Mouse (Mus musculus) lung, adult 18-20 months (tissue): Measurements from ENCODE around the gene Atad5.
A peak's percentile ranks its signal among the peaks of the same experiment; 100 is the strongest.
"Not testable (repeated sequence)": the region's sequence is repeated elsewhere in the genome, so short reads cannot be mapped to it uniquely, and the experiment has no call there.

Experiments used
- DNase-seq, 2 experiments: peaks; one replicate each; pipeline ENCODE4 v3.0.0; 2022; ENCODE audit warnings: mixed read lengths in 2 of 2

Atad5 gene

DNA sequence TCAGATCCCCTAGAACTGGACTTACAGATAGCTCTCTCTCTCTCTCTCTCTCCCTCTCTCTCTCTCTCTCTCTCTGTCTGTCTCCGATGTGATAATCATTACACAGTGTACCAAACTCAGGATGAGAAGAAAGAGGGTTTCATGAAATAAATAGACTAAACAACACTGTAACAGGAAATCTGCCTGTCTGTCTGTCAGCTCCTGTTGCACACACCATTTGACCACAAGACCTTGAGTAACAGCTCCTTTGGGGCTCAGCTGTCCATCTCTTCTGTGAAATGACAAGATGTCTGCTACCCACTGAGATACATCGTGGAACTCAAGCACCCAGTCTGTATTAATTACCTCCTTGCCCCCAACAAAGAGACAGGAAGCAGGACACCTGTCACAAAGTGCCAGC lies 62.3 kb downstream of the Atad5 start:
- DNase-seq, result no peak

DNA sequence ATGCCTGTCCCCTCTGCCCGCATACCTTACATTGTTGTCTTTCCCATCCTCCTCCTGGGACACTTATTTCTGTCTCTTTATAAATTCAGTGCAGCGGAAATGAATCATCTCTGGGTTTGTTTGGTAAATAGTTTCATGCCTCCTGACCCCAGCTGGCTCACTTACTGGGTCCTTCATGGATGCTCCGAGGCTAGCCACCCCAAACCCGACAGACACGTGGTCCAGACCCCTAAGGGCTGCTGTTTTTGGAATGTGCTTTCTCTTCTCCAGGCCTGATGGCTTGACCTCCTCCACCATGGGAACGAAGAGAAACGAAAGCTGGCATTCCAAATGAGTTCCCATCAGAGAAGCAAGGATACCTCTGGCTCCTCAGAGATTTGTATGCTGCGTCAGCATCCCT lies 63.2 kb downstream of the Atad5 start:
- peak in 1 of 2 experiments; percentile 43 for DNase-seq

DNA sequence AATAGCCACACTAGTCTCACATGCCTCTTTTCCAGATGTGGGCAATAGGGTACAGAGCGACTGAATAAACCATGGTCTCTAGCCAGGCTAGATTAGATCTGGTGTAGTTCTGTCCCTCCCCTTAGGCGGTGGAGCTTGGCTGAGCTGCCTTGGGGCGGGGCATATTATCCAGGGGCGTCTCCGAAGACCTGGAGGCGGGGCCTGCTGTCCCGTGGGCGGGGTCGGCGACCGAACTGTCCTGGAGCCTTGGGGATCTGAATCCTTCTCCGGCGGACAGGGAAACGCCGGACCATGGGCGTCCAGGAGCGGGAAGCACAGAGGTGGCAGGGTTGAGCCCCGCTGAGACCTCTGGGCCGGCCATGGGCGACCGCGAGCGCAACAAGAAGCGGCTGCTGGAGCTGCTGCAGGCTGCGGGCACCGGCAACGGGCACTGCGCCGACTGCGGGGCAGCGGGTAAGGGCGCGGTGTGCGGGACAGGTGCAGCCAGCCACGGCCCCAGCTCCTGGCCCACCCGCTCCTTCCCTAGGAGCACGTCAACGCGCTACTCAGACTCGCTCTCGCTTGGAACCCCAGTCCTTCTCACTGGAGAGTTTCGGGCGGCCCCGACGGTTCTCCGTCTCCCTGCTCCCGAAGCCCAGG lies 64.8 kb downstream of the Atad5 start, which contains the start of gene Adap2:
Gene Adap2 (plus strand): TSS at position 249 of the 639 bp plus-strand sequence.
- peak; percentile 94 to 95 for DNase-seq

DNA sequence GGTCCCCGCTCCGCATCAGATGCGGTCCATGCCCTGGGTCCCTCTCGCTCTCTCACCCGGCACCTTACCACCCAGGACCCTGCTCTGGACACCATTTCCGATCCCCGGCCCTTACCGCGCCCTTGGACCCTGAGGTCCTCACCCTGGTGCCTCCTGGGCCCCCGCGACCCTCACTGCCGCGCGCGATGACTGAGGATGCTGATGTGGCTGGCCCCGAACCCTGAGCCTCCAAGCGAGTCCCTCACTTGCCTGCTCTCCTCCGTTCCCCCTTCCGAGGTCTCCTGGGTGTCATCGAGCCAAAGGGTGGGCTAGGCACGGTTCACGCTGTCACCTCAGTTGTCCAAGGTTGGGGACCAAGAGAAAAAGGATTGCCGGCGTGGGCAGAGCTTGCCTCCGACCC lies 65.3 kb downstream of the Atad5 start:
- no peak for DNase-seq

DNA sequence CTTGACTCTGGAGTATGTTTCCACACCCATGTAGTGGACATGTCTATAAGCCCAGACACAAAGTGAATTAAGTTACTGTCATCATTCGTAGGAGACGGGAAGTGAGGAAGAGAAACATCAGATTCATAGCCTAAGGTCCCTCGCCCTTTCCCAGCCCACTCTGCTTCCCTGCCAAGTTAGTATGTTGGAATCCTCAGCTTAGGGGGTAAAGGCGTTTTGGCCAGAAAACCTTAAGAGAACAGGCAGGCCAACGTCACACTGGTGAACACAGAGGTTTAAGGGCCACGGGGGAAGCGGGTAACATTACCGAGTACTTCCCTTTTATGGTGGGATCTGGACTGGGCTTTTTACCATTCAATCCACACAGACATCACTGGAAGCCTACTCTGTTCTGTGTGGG lies 66.3 kb downstream of the Atad5 start:
- DNase-seq, result no peak

DNA sequence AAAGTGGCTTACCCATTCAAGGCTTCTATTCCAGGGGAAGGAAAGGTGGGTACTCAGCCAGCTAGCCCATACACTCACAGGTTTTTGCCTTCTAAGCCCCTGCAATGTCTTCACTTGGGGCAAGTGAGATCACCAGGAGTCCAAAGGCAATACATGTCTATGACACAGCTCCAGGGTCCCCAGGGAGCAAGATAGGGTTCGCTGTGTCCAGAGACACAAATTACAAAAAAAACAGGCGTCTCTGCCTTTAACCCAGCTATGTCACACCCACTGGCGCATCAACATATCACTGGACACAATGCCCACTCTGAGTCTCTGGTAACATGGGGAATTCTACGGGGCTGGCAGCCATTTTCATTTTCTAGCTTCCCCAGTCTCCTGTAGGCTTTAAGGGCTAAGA lies 66.8 kb downstream of the Atad5 start:
- no peak for DNase-seq

DNA sequence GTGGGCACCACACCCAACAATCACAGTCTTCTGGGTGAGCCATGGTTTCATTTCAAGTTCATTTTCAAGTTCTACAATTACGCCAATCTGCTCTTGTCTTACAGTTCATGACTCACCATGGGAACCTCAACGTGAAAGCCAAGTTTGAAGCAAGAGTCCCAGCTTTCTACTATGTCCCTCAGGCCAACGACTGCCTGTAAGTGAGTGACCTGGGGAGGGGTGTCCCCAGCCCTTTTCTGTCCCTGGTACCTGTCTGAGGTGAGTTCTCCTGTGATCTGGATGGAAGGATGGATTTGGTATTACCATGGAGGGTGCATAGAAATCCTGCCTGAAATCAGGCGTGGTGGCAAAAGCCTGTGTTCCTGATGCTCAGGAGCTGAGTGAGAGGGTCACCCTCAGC lies 67.6 kb downstream of the Atad5 start:
- no peak for DNase-seq

DNA sequence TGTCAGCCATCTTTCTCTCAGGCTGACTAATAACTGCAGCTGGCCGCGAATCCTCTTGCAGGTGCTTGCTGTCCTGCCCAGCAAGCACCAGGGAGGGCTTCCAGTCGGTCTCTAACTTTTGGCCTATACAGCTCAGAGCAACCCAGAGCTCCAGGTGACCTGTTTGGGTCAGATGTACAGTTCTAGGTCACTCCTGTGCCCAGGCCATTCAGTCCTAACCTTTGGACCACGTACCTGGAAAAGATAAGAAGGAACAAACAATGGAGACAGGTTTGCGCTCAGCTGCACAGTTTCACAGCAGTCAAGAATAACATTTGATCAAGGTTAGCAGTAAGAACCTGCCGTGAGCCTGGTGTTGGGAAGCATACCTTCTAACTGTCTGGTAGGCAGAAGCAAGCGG lies 69.8 kb downstream of the Atad5 start:
- no peak for DNase-seq

DNA sequence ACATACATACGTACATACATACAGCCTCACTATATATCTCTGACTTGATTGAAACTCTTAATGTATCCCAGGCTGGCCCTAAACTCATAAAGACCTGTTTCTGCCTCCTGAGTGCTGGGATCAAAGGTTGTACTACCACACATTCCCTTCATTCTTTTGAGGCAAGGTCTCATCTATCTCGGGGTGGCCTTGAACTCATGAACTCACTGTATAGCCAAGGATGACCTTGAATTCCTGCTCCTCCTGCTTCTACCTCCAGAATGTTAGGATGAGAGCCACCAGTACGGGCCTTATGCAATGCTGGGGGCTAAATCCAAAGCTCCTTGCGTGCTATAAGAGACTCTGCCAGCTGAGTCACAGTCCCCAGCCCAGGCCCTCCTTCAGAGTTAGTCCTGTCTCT lies 71.8 kb downstream of the Atad5 start:
- DNase-seq, result no peak

DNA sequence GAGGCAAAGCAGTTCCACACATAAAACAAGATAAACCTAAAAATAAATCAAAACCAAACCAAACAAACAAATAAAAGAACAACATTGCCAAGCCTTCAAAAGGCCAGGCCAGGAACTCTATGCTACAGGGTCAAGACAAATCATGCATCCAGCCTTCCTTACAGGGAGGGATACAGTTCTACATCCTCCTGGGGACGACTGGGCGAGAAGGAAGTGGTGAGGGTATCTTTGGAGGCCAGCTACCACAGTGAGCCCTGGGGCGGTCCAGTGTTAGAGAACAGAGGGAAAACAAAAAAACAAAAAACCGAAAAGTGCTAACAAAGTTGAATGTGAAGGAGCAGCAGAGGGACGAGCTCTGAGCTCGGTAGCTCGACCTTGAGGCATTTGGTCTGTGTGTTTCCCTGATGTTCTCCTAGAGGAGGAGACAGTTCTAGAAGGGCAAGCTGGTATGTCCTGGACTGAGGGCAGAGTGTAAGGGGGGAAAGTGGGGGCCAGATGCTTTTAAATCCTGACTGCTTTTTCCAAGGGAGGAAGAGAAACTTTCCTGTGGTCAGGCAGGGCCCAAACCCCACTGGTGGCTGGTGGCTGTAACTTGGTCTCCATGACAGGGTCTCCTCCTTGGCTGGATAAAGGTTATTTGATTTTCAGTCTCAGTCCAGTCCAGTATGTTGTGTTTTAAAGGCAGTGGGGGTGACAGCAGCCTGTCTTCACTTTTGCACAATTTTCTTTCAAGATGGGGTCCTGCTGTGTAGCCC lies 74.3 kb downstream of the Atad5 start:
- no peak for DNase-seq

DNA sequence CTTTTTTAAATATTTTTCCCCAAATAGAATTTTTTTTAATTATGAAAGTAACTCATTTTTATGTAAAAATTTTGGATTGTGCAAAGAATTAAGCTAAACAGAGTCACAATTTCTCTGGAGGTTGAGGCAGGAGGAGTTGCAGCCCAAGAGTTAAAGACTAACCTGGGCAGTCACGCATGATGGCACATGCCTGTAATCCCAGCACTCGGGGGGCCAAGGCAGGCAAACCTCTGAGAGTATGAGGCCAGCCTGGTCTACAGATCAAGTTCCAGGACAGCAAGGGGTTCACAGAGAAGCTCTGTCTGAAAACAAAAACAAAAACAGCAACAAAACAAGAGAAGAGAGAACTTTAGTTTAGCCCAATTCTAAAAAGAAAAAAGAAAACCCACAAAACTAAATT lies 75.0 kb downstream of the Atad5 start:
- no peak for DNase-seq

DNA sequence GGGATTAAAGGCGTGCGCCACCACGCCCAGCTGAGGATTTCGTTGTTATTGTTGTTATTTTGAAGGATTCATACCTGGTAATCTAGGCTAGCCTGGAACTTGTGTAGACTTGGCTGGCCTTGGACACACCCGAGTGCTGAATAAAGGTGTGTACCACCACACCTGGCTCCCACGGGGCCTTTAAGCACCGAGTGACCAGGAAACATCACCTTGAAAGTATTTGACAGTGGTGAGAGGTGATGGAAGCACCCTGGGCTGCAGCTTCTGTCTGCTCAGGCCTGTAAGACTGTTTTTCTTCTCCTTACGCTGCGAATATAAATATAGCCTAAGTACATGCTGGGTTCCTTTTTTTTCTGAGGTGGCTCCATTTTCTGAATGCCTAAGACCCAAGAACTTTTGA lies 78.9 kb downstream of the Atad5 start:
- DNase-seq, result no peak

DNA sequence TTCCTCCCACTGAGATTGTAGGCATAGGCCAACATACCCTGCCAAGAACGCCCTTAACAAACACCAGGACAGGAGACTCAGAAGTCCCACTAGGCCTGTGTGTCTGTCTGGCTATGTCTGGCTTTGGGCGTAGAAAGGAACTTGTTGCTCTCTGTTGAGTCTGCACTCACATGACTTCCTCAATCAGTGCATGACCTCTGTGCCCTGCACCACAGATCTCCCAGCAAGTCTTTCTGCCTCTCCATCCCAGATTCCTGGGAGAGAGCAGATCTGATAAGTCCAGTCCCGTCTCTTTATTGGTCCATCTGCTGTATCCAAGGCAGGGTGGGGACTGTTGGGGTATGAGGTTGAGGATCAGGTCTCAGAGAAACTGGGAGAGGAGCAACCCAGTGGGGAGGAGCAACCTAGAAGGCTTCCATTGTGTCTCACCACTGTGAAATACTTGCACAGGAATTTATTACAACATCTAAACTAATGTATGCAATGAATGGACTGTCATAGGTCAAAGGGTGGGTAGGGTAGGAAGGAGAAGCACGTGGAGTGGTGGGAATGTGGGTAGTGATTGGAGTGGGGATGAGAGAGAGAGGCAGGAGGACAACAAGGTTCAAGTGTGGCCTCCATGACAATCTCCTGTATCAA lies 79.5 kb downstream of the Atad5 start:
- peak in 1 of 2 experiments; percentile 40 for DNase-seq

DNA sequence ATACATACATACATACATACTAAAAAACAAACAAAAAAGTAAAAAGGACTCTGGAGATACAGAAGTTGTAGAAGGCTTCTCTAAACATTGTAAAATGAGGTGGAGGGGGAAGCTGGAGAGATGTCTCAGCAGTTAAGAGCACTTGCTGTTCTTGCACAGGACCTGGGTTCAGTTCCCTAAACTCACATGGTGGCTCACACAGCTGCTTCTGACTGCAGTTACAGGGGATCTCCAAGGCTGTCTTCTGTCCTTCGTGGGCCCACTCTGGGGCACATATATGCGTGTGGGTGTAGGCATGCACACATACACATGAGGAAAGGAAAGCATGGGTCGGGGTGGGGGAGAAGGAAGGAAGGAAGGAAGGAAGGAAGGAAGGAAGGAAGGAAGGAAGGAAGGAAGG lies 80.4 kb downstream of the Atad5 start:
- no peak for DNase-seq

DNA sequence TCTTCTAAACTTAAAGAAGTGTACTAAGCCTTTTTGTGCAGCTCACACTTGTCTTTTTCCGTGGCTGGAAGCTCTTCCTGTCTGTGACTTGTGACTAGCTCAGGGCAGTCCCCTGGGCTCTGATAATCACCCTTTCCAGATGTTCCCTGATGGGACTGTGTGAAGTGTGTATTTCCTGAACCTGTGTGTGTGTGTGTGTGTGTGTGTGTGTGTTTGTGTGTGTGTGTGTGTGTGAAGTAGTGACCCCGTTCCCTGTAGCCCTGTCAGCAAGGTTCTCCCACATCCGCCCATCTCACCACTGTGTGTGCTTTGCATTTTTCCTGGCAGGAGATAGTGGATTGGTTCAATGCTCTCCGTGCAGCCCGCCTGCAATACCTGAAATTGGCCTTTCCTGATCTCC lies 81.2 kb downstream of the Atad5 start:
- no peak for DNase-seq

DNA sequence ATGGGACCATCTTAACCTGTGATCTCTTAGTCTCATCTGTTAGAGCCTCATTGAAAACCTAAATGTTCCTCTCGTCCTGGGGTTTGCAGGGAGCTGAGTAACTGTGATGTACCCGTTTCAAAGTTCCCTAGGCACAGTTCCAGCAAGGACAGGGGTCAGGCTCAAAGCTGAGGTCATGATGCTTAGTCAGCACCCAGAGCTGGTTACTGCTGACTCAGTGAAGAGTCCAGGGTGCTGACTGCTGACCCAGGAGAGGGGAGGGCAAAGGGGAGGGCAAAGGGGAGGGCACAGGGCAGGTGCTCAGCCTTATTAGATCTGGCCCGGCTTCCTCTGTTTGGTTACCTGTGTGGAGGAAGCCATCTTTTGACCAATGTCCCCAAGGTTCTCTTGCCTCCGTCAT lies 82.7 kb downstream of the Atad5 start:
- no peak for DNase-seq

DNA sequence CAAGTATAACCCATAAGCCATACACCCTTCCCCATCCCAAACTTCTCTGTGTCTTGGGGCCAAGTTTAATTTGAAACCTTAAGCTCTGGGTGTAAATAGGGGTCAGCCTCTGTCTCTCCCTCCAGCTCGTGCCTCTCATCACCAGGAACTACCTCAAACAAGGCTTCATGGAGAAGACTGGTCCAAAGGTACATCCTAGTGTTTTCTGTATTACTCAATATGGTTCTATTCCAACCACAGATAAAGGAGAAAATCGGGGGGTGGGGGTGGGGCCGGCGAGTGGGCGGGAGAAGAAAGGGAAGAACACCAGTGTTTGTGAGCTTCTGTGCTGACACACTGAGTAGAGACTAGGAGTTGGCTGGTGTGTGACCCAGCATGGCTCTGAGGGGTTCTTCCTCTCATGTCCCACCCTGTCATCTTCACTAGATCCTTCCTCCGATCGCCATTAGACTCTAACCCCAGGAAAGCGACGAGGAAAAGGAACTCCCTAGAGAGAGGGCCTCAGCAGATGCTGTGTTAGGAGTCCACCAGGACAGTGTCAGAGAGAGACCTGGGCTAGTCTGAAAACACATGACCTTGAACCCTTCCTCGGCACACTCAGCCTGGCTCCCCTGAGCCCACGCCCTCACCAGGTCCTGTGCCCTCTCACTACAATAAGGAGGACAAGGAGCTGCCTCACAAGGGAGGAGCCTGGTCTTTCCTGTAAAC lies 84.9 kb downstream of the Atad5 start:
- DNase-seq, result no peak

DNA sequence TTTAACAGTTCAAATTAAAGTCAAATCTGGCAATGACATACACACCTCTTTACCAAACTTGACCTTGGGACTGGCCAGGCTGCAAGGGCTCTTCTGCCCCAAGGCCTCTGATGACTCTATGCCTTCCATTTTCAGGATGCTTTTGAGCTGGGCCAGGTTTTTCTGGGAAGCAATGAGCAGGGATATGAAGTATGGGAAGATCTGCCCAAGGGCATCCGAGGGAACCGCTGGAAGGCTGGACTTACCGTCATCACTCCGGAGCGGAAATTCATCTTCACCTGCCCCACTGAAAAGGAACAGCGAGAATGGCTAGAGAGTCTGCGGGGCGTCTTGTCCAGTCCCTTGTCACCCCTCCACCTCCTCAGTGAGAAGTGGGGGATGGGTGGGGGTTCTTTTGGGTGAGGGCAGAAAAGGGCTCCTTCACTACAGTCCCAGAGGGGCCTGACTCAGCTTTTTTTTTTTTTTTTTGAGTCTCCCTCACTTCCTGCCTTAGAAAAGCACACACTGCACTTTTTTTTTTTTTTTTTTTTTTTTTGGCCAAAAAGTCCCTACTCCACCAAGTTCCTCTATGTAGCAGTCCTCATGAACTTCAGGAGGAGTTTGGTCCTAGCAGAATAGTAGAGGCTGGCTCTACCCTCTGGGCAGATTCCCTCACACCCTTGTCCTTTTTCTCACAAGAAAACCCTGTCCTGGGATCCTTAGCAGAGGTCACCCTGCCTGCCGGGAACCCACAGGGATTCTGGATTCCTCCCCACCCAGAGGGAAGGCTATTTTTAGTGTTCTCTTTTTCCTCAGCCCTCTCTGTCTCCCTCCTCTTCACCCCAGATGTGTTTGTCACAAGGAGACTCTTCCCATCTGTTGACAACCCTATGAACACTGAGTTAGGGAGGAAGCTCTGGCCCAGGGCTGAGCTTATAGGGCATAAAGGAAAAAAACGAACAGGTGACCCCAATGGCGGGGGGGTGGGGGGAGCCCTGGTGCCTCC lies 88.0 kb downstream of the Atad5 start:
- DNase-seq, result no peak

DNA sequence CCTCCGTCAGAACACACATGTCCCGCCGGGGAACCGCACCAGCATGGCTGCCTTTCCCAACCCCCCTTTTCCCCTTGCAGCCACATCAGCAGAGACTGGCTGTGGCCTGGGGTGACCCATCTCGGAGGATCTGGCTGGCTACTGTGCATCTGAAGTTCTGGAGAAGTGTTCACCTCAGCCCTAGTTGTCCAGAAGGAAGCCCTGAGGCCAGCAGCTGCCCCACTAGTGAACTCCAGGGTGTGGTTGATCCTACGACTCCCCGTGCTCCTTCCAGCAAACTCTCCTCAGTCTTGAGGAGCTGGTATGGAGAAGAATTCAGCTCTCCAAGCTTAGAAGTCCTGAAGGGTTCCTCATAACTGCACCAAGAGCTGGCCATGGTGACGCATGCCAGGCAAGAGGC lies 89.1 kb downstream of the Atad5 start:
- no peak for DNase-seq

DNA sequence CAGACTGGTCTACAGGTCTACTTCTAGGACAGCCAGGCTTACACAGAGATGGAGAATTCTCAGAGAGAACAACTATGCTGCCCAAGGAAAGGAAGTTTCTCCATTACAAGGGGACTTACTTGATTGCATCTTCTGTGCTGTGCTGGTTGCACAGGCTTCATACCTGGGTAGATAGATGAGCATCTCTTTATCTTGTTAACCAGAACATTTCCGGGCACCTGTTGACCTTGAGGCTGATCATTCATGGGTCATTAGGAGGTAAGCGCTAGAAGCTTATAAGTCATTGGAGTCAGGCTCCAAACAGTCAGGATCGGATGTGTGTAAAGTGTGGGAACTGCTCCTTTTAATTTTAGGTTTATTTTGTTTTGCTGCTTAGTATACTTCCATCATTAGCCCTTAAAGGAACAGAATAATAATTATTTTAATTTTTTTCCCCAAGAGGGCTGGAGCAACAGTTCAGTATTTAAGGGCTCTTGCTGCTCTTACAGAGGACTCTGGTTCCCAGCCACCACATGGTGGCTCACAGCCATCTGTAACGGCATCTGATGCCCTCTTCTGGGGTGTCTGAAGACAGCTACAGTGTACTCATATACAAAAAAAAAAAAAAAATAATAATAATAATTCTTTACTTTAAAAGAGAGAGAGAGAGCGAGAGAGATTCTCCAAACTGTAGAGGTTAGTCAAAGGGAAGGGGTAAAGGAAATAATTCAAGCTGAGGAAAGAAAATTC lies 92.0 kb downstream of the Atad5 start:
- no peak for DNase-seq

DNA sequence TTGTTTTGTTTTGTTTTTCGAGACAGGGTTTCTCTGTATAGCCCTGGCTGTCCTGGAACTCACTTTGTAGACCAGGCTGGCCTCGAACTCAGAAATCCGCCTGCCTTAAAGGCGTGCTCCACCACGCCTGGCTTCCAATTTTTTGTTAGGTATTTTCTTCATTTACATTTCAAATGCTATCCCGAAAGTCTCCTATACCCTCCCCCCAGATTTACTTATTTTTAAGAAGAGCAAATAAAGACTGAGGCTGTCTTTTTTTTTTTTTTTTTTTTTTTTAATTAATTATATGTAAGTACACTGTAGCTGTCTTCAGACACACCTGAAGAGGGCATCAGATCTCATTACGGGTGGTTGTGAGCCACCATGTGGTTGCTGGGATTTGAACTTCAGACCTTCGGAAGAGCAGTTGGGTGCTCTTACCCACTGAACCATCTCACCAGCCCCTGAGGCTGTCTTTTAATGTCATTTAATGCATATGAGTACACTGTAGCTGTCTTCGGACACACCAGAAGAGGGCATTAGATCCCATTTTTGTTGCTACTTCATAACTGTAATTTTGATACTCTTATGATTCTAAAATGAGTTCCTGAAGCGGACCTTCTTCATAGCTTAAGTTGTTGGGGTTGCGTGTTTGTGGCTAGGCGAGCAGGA lies 94.0 kb downstream of the Atad5 start:
- not testable (repeated sequence) for DNase-seq
